Mouse (Mus musculus) heart, postnatal 36 days (tissue): ENCODE data around the gene Rcn3. TPM values are rescaled to one million over a fixed set of nuclear protein-coding genes. Genes with fewer than 3 reads are reported as not detected.

Experiments used
- DNase-seq, 2 experiments: peaks; one replicate each; pipeline ENCODE4 v3.0.0; 2021 to 2022
- intact Hi-C: fragments of 180-260 bp; cut with DNase I; formaldehyde crosslinking; loops from one replicate; pipeline ENCODE4 v1.15.1; 2025
- total RNA-seq, 2 experiments: library from RNA; stranded (reverse); gene quantifications; 2 replicates each; pipeline ENCODE4 v1.2.3; 2021

The Rcn3 gene
- total RNA-seq, 2 experiments from 2014 or later, result 26.4 to 28.1 TPM

DNA sequence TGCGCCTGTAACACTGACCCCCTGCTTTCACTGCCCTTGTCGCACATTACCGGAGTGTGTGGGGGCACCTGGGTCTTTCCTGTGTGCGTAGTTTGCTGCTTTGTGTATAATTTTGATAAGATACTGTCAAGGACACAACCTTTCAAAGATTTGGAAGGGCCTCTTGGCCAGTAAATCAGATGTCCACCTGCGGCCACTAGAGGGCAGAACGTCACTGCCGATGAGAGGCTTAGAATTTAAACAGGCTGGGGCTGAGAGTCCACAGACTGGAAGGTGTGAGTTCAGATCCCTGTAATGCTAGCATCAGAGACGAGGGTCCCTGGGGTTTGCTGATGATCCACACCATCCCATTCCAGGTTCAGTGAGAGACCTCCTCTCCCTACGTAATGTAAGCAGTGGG lies 13.5 kb downstream of the Rcn3 start:
- peak; percentile 79 to 86 for DNase-seq
- intact Hi-C loops, result loop anchor here (5.0 kb wide), 1 partner anchor 219 kb away; no protein-coding TSS in a partner anchor

DNA sequence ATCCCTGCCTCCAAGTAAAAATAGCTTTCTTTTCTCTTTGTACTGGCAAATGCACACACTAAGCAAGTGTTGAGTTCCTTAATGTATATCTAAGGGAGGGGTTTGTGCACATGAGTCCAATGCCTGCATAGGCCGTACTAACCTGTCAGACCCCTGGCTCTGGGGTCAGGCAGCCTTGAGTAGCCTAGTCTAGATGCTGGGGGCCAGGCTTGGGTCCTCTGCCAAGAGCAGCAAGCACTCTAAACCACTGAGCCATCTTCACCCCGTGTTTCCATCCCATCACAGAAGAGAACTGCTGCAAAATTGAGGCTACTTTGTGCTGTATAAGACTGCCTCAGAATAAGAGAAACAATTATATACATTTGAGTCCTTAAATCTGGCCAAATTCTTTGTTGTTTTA lies 14.2 kb downstream of the Rcn3 start:
- no peak for DNase-seq
- intact Hi-C loops, result loop anchor here (5.0 kb wide), 1 partner anchor 219 kb away; no protein-coding TSS in a partner anchor

- intact Hi-C loops, result loop anchor here (5.0 kb wide), 1 partner anchor 220 kb away; no protein-coding TSS in a partner anchor
- no peak for DNase-seq
Measured at GRCm38 (mm10) chr7:45077322-45077721, 14.7 kb downstream of the Rcn3 start.

DNA sequence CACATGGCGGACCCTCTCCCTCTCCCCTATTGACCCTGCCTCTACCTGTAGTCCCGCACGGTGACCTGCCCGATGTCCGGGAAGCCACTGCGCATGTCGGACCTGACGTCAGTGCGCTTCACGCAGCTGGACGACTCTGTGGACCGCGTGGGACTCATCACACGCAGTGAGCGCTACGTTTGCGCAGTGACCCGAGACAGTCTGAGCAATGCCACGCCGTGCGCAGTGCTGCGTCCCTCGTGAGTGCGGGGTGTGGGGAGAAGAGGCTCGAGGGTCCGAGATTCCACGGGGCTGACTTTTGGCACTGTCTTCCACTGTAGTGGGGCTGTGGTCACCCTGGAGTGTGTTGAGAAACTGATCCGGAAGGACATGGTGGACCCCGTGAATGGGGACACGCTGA lies 15.5 kb downstream of the Rcn3 start:
- DNase-seq, result no peak
- intact Hi-C loops, result loop anchor here (5.0 kb wide), 1 partner anchor 221 kb away; no protein-coding TSS in a partner anchor

DNA sequence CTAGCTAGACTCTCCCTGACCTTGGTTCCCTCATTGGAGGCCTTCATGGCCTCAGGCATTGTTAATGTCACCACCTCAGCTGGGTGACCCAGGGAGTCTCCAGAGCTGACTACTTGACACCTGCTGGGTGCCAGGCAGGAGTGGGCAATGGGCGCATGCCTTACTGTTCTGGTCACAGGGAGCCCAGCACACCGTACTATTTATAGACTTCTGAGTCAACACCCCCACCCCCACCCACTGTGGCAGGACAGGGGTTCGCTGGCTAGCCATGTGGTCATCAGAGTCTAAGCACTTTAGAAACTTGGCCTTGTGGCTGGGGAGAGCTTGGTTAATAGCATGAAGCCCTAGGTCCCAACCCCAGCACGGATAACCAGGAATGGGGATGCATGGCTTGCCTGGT lies 16.6 kb downstream of the Rcn3 start:
- intact Hi-C loops, result loop anchor here (5.0 kb wide), 1 partner anchor 222 kb away; no protein-coding TSS in a partner anchor
- peak in 1 of 2 experiments; percentile 21 for DNase-seq

DNA sequence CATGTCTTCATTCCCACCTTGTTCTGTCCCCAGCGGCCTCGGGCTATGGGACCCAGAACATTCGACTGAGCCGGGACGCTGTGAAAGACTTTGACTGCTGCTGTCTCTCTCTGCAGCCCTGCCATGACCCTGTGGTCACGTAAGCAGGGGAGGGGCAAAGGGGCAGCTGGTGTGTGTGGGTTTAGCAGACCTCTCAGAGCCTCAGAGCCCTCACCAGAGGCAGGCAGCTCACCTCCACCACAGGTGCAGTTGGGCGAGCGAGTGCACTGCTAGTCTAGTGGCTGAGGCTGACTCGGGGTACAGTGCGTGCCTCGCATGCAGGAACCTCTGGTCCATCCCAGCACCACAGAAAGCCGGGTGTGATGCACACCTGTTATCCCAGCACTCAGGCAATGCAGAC lies 18.1 kb downstream of the Rcn3 start:
- DNase-seq, result no peak
- intact Hi-C loops, result no loop called here

DNA sequence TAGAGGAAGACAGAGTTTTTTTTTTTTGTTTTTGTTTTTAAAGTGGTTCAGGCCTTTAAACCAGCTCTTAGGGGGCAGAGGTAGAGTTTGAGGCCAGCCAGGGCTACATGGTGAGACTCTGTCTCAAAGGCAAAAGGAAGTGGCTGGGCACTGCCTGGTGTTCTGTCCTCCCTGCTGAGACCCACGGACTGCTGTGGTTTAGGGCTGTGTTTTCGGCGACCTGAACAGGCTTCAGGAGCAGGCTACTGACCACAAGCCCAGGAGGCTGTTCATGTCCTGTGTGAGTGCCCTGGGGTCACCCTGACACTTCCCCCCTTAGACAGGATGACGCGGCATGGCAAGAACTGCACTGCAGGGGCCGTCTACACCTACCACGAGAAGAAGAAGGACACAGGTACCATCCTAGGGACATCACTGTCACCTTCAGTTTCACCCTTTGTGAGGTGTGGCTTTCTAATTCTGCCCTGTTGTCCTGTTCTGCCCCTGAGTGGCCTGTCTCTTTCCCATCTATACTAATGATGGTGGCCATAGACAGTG lies 18.8 kb downstream of the Rcn3 start:
- intact Hi-C loops, result no loop called here
- no peak for DNase-seq

GRCm38 (mm10) chr7:45072230-45072629 lies 19.8 kb downstream of the Rcn3 start:
- intact Hi-C loops, result no loop called here
- no peak for DNase-seq

- DNase-seq, result no peak
- intact Hi-C loops, result loop anchor here (5.0 kb wide), 1 partner anchor 87 kb away; no protein-coding TSS in a partner anchor
Measured at GRCm38 (mm10) chr7:45069671-45070070, 22.4 kb downstream of the Rcn3 start.

- intact Hi-C loops, result loop anchor here (5.0 kb wide), 1 partner anchor 86 kb away; no protein-coding TSS in a partner anchor
- no peak for DNase-seq
Measured at GRCm38 (mm10) chr7:45068000-45068318, 24.1 kb downstream of the Rcn3 start.

DNA sequence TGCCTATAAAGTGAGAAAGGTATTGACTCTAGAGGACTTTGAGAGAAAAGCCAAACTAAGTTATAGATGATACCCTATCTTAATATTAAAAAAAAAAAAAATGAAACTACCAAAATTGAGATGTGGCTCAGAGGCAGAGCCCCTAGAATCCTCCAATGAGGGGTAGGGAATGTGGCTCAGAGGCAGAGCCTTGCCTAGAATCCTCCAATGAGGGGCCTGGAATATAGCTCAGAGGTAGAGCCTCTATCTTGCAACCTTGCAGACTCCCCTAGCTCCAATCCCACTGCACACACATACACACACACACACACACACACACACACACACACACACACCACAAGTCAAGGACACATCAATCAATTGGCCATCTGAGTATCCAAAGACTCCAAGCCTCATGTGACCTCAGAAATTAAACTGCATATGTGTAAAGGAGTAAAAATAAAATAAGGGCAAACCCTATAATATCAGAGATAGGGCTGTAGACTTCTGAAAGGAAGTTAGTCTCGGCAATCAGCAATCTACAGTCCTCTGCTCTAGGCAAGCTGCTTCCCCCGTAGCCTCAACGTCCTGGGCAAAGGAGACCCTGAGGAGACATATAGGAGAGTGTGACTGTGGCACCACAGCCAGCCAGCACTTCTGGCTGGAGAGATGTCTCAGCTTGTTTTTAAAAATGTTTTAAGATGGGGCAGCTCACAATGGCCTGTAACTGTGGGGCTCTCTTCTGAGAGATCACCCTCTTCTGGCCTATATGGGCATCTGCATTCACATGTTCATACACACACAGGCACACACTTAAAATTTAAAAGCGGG lies 24.6 kb downstream of the Rcn3 start:
- intact Hi-C loops, result loop anchor here (5.0 kb wide), 1 partner anchor 85 kb away; no protein-coding TSS in a partner anchor

GRCm38 (mm10) chr7:45062239-45062835 lies 29.7 kb downstream of the Rcn3 start, which contains the start of the genes Nosip and Prrg2:
Gene Nosip, plus strand, starts transcription at chr7:45062429.
Gene Prrg2, minus strand, starts transcription at chr7:45062677.
- peak; percentile 95 for DNase-seq
- intact Hi-C loops, result no loop called here

More for the DNA sequence above, 24.6 kb downstream of the Rcn3 start:
- DNase-seq, result no peak

DNA sequence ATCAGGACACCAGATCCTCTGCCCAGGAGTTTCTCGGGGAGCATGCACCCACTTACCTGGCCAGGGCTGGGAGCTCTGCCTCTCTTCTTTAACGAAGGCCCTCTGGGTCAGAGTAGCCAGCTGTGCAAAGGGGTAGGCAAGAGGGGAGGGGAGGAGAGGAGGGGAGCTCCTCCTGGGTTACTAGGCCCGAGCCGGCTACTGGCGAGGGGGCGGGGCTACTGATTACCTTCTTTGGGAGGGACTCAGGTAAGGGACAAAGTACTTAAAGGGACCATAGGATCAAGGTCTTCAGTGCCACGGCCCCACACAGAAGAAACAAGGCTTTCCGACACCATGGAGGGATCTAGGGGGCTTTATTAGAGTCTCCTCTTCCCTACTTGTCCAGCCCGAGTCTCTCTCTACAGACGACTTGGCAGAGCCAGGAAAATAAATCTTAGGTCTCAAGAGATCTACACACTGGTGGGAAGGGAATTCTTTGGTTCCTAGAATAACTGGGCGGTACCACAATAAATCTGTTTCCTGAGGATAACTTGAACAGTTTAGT lies 30.4 kb downstream of the Rcn3 start:
- intact Hi-C loops, result no loop called here
- DNase-seq, result no peak

GRCm38 (mm10) chr7:45060632-45061122 lies 31.3 kb downstream of the Rcn3 start:
- no peak for DNase-seq
- intact Hi-C loops, result no loop called here

GRCm38 (mm10) chr7:45058607-45059571 lies 33.1 kb downstream of the Rcn3 start:
- intact Hi-C loops, result no loop called here
- no peak for DNase-seq

GRCm38 (mm10) chr7:45056972-45057348 lies 35.1 kb downstream of the Rcn3 start:
- DNase-seq, result no peak
- intact Hi-C loops, result no loop called here

GRCm38 (mm10) chr7:45056329-45056971 lies 35.6 kb downstream of the Rcn3 start:
- no peak for DNase-seq
- intact Hi-C loops, result no loop called here

DNA sequence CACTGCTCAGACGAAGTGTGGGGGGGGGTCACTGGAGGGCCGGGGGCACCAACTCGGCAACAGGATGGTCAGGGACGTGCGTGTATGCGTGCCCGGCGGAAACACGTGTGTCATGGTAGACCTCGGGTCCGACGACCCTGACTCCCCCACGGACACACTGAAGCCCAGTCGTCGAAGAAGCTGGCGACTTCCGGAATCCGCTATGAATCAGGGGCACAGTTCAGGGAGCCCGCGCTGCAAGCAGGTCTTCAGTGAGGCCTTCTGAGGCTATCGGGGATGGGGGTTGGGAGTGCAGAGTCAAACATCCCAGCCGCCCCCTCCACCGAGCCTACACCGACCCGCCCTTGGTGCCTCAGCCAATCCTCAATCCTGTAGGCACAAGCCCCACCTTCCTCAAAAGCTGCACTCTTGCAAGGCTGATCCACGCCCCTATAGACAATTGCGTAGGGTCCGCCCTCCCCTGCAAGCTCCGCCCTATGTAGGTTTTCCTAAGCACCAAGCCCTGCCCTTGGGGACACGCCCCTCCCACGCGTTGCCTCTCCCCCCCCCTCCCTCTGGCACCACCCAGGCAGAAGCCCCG lies 38.0 kb downstream of the Rcn3 start:
- intact Hi-C loops, result loop anchor here (5.0 kb wide), 1 partner anchor 72 kb away; no protein-coding TSS in a partner anchor

More for the DNA sequence above, 38.0 kb downstream of the Rcn3 start:
- peak; percentile 87 to 90 for DNase-seq
